Mouse (Mus musculus): ENCODE measurements around the gene Rarres2.

GRCm38 (mm10) chr6:48529261-48529660, 43.3 kb downstream of the Rarres2 start:
- no peak for TF ChIP-seq GABPA (IDR thresholded peaks at IDR 0.05; ENCODE audit: low read depth, low read length)
- TF ChIP-seq CTCF (IDR thresholded peaks at IDR 0.05 in 2 of 3, conservative IDR thresholded peaks at IDR 0.05 in 1 of 3; ENCODE audit: control insufficient read depth in 1 of 3, insufficient read depth in 1 of 3, low read depth in 2 of 3, low read length in 3 of 3, poor library complexity in 1 of 3, severe bottlenecking in 1 of 3), result no peak
- TF ChIP-seq BHLHE40 (IDR thresholded peaks at IDR 0.05; ENCODE audit: borderline replicate concordance, low read depth, low read length), result no peak
- TF ChIP-seq SMC3 (IDR thresholded peaks at IDR 0.05; ENCODE audit: low read depth, low read length), result no peak
- no peak for TF ChIP-seq ETS1 (IDR thresholded peaks at IDR 0.05; ENCODE audit: low read depth, low read length)
- no peak for TF ChIP-seq MAX (IDR thresholded peaks at IDR 0.05; ENCODE audit: low read length)
- no peak for TF ChIP-seq NELFE (IDR thresholded peaks at IDR 0.05; ENCODE audit: low read depth, low read length)
- TF ChIP-seq HCFC1 (IDR thresholded peaks at IDR 0.05; ENCODE audit: low read depth, low read length), result no peak
- no peak for TF ChIP-seq POLR2A (IDR thresholded peaks at IDR 0.05; ENCODE audit: control insufficient read depth in 1 of 2, insufficient read depth in 1 of 2, low read depth in 1 of 2, low read length in 2 of 2, poor library complexity in 1 of 2)
